8 mouse cellular contexts compared by ENCODE assay signal in genomic region chr6:72407119-72407518, GRCm38 (mm10). TPM values are rescaled to one million over a fixed set of nuclear protein-coding genes. Genes with fewer than 3 reads are reported as not detected.
DNase-seq lines count a peak whose midpoint lies in the region; ATAC-seq lines count a peak whose summit lies in the region.

No protein-coding gene starts in this region.

- no peaks in the 10 kb centered on the region for H3K4me1 ChIP-seq in intestine, embryonic 14.5 days (replicated peaks; ENCODE audit: control insufficient read depth, insufficient read depth, low read length)
- no peaks in the 10 kb centered on the region for H3K4me1 ChIP-seq in midbrain, embryonic 10.5 days

- no peak overlapping the region for H3K9ac ChIP-seq in intestine, embryonic 14.5 days (ENCODE audit: low read length)

- no peak overlapping the region for H3K4me2 ChIP-seq in intestine, embryonic 14.5 days (ENCODE audit: low read length)

- no peak overlapping the region for H3K27ac ChIP-seq in intestine, embryonic 14.5 days (ENCODE audit: low read depth)
- H3K27ac ChIP-seq in midbrain, embryonic 10.5 days (replicated peaks) = no peak overlapping the region

- peak; percentile 56 for ATAC-seq in intestine, embryonic 14.5 days (replicated peaks; ENCODE audit: low FRiP score, low TSS enrichment, low read depth)

- no peaks in the 10 kb centered on the region for H3K9me3 ChIP-seq in intestine, embryonic 14.5 days (ENCODE audit: control insufficient read depth, low read length)
- H3K9me3 ChIP-seq in midbrain, embryonic 10.5 days (replicated peaks) = no peaks in the 10 kb centered on the region

- no peaks in the 10 kb centered on the region for H3K27me3 ChIP-seq in intestine, embryonic 14.5 days (replicated peaks; ENCODE audit: control insufficient read depth, insufficient read depth, low read length)
- H3K27me3 ChIP-seq in midbrain, embryonic 10.5 days (ENCODE audit: low read depth, poor library complexity, severe bottlenecking) = no peaks in the 10 kb centered on the region

- H3K36me3 ChIP-seq in intestine, embryonic 14.5 days (ENCODE audit: control insufficient read depth, insufficient read depth, low read length) = no peaks in the 10 kb centered on the region
- no peaks in the 10 kb centered on the region for H3K36me3 ChIP-seq in midbrain, embryonic 10.5 days

- intact Hi-C loops in left cerebral cortex, postnatal 25 days (cut with DNase I) = loop anchor here (2.0 kb wide), 1 partner anchor 42 kb away; no protein-coding TSS in a partner anchor

- no peak overlapping the region for H3K4me3 ChIP-seq in intestine, embryonic 14.5 days (ENCODE audit: low read depth, low read length)
- no peak overlapping the region for H3K4me3 ChIP-seq in midbrain, embryonic 10.5 days

- 8% methylated on average over 5 of the region's 5 CpGs for WGBS in intestine, embryonic 14.5 days
- 2% methylated on average over 5 of the region's 5 CpGs for WGBS in midbrain, embryonic 10.5 days

- DNase-seq in T-cell, adult 2 months (ENCODE audit: low spot score) = peak; percentile 79
- DNase-seq in cerebellum, postnatal 10 days = peak; percentile 91 to 92
- DNase-seq in frontal cortex, postnatal 36 days (ENCODE audit: low spot score in 2 of 2) = peak; percentile 79 to 85
- peak; percentile 99 for DNase-seq in intestine, embryonic 14.5 days (ENCODE audit: low spot score)
- DNase-seq in left cerebral cortex, postnatal 25 days (ENCODE audit: low spot score in 2 of 2) = peak; percentile 75 to 90
- DNase-seq in midbrain, embryonic 10.5 days (ENCODE audit: low spot score) = peak; percentile 87
- DNase-seq in skeletal muscle tissue, adult 2 months (ENCODE audit: low read depth, low spot score) = peak; percentile 81
- DNase-seq in yolk sac, embryonic 10.5 days (ENCODE audit: low spot score) = peak; percentile 85

RNA-seq across cellular contexts. Expression of gene Ggcx, which starts 7.0 kb away (rescaled TPM):
- 12.8 and 17.7 TPM in 2 replicates for polyA plus RNA-seq in intestine, embryonic 14.5 days (2014; fragmentation: Nextera tagmentation; extraction: Ambion mirVana)
- total RNA-seq in left cerebral cortex, postnatal 25 days (2021) = 10 to 100 TPM; 19.2 to 19.3 TPM
- polyA plus RNA-seq in midbrain, embryonic 10.5 days (2016; fragmentation: Nextera tagmentation; extraction: Ambion mirVana) = 15.3 and 21.5 TPM in 2 replicates

RNA-seq across cellular contexts. Expression of gene Vamp8, which starts 16.6 kb away (rescaled TPM):
- 177 and 183 TPM in 2 replicates for polyA plus RNA-seq in intestine, embryonic 14.5 days (2014; fragmentation: Nextera tagmentation; extraction: Ambion mirVana)
- total RNA-seq in left cerebral cortex, postnatal 25 days (2021) = 10 to 100 TPM; 10.5 to 12.7 TPM
- 35.7 and 35.8 TPM in 2 replicates for polyA plus RNA-seq in midbrain, embryonic 10.5 days (2016; fragmentation: Nextera tagmentation; extraction: Ambion mirVana)

RNA-seq across cellular contexts. Expression of gene Vamp5, which starts 26.9 kb away (rescaled TPM):
- 19.6 and 21.4 TPM in 2 replicates for polyA plus RNA-seq in intestine, embryonic 14.5 days (2014; fragmentation: Nextera tagmentation; extraction: Ambion mirVana)
- 1 to 10 TPM; 4.0 to 4.6 TPM for total RNA-seq in left cerebral cortex, postnatal 25 days (2021)
- 12.0 and 12.9 TPM in 2 replicates for polyA plus RNA-seq in midbrain, embryonic 10.5 days (2016; fragmentation: Nextera tagmentation; extraction: Ambion mirVana)

RNA-seq across cellular contexts. Expression of gene Mat2a, which starts 32.2 kb away (rescaled TPM):
- 378 and 409 TPM in 2 replicates for polyA plus RNA-seq in intestine, embryonic 14.5 days (2014; fragmentation: Nextera tagmentation; extraction: Ambion mirVana)
- 100 to 1,000 TPM; 168 to 176 TPM for total RNA-seq in left cerebral cortex, postnatal 25 days (2021)
- polyA plus RNA-seq in midbrain, embryonic 10.5 days (2016; fragmentation: Nextera tagmentation; extraction: Ambion mirVana) = 431 and 439 TPM in 2 replicates

RNA-seq across cellular contexts. Expression of gene Rnf181, which starts 40.4 kb away (rescaled TPM):
- polyA plus RNA-seq in intestine, embryonic 14.5 days (2014; fragmentation: Nextera tagmentation; extraction: Ambion mirVana) = 96.9 and 98.0 TPM in 2 replicates
- 10 to 100 TPM; 69.9 to 71.1 TPM for total RNA-seq in left cerebral cortex, postnatal 25 days (2021)
- 106 and 111 TPM in 2 replicates for polyA plus RNA-seq in midbrain, embryonic 10.5 days (2016; fragmentation: Nextera tagmentation; extraction: Ambion mirVana)
